Mouse (Mus musculus) hematopoietic stem cell, adult 5-6 weeks (primary cell): ENCODE measurements around the gene Sh2d3c. TPM values are rescaled to one million over a fixed set of nuclear protein-coding genes. Genes with fewer than 3 reads are reported as not detected.
A peak's percentile ranks its signal among the peaks of the same experiment; 100 is the strongest.

ENCODE experiments used
- ATAC-seq, 2 experiments: fragments of 125-278 bp in 1 of 2; replicated peaks in 1 of 2; 2 replicates each; pipeline ENCODE4 v1.8.0; 2016 to 2017; ENCODE audit warnings: inconsistent platforms in 2 of 2, mild to moderate bottlenecking in 2 of 2, moderate number of reproducible peaks in 2 of 2, low read depth in 1 of 2, moderate TSS enrichment in 1 of 2; ENCODE audit not compliant: low FRiP score in 2 of 2, poor library complexity in 2 of 2, severe bottlenecking in 2 of 2, insufficient read depth in 1 of 2, low TSS enrichment in 1 of 2
- total RNA-seq: library from RNA; stranded (forward); fragments of 172-1452, 232-1000 nt; gene quantifications from 2 replicates; pipeline ENCODE4 v1.2.3, GENCODE M21; 2017

The Sh2d3c gene
- total RNA-seq, 1 experiment from 2014 or later, result 10.4 TPM

DNA sequence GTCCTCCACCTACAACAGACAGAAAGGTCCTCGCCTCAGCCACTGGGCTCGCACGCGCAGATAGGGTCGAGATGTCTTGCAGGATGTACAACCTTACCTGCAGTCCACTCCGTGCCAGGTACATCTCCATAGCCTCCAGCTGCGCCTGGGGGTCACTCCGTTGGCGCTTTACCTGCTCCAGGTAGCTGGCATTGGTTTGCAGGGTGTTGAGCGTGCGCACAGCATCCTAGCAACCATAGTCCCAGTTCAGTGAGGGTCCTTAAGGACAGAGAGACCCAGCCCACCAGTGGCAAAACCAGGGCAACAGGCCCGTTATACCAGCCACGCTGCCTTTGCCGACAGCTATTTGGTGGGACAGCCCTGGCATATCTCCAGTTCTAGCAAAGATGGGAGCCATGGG is 28.4 kb upstream of the Sh2d3c start:
- no peak for ATAC-seq

DNA sequence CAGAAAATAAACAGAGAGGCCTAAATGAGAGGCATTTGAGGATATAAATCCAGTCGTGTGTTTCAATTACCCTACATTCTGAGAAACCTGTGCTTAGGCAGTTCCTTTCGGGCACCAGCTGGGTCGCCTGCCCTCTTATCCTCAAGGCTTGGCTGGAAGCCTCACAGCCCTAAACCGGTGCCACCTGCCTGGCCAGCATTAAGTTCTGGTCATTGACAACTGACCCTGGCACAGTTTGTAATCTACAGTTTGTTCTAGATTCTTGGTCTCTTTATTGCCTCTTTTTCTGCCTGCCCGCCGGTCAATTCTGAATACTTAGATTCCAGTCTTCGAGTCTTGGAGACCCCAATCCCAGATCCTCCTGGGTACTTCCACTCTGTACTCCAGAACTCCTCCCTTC is 27.6 kb upstream of the Sh2d3c start:
- ATAC-seq, result no peak

DNA sequence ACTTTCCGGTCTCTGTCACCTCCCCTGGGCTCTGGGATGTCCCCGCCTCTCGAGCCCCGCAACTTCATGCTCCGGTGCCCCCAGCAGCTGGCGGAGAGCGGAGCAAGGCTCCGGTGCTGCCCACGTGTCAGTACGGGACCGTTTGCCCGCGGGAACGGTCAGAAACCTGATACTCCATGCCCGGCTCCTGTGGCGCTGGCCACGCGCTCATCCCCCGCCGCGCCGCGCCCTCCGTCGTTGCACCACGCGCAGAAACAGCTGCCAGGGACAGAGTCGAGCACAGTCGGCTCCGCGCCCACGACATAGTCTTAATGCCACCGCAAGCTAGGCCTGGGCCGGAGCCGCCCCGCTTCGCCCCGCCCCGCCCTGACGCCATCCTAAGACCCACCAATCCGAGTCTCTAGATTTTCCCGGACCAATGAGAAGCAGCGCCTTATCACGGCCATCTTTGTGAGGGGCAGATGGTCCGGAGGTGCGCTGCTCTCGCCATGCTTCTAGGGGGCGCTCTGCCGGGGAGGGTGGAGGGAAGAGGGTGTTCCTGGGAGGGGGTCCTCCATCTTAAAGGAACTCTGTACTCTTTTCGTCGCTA is 26.9 kb upstream of the Sh2d3c start:
- ATAC-seq, result peak; percentile 97

GRCm38 (mm10) chr2:32694691-32695090 is 26.2 kb upstream of the Sh2d3c start:
- ATAC-seq, result no peak

- no peak for ATAC-seq
Measured at GRCm38 (mm10) chr2:32699680-32700079, 21.2 kb upstream of the Sh2d3c start.

- no peak for ATAC-seq
Measured at GRCm38 (mm10) chr2:32700966-32701743, 19.7 kb upstream of the Sh2d3c start.

GRCm38 (mm10) chr2:32703046-32703445 is 17.8 kb upstream of the Sh2d3c start:
- ATAC-seq, result no peak

DNA sequence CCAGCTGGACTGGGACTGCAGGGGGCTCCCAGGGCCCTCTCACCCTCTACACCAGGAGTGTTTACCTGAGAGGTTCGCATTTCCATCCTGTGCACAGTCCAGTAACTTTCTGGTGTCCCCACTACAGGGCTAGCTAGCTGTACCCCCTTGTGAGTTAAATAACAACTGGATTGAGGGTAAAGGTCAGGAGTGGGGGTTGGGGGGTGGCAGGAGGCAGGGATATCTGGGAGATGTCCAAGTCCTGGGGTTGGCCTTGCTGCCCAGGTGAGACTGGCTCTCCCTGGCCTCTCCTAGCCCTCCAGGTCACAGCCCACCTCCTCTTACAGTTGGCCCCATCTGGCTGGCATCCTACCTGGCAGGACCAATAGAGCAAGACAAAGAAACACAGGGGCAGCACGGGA is 16.8 kb upstream of the Sh2d3c start, which contains the start of gene Fpgs:
Gene Fpgs, minus strand, starts transcription at position 125 of the 401 bp plus-strand sequence.
- ATAC-seq, result no peak

DNA sequence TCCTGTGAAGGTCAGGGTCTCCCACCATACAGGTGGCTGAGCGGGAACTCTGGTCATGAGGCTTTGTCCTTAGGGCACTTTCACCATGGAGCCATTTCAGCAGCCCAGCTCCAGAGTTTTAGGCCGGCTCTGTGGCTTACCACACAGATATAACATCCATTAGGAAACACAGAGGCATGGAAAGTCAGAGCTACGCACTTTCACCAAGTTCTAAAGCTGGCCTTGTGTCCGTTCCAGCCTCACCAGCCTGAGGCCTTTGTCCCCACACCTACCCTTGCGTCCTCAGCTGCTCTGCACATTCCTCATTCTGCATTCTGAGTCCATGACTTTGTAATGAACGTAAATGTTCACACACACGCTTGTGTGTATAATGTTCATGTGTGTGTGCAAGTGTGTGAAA is 15.8 kb upstream of the Sh2d3c start:
- ATAC-seq, result no peak

GRCm38 (mm10) chr2:32706971-32707370 is 13.9 kb upstream of the Sh2d3c start:
- ATAC-seq, result no peak

GRCm38 (mm10) chr2:32708643-32709042 is 12.2 kb upstream of the Sh2d3c start:
- ATAC-seq, result peak; percentile 15 to 50; a peak in 1 of 4 replicates

DNA sequence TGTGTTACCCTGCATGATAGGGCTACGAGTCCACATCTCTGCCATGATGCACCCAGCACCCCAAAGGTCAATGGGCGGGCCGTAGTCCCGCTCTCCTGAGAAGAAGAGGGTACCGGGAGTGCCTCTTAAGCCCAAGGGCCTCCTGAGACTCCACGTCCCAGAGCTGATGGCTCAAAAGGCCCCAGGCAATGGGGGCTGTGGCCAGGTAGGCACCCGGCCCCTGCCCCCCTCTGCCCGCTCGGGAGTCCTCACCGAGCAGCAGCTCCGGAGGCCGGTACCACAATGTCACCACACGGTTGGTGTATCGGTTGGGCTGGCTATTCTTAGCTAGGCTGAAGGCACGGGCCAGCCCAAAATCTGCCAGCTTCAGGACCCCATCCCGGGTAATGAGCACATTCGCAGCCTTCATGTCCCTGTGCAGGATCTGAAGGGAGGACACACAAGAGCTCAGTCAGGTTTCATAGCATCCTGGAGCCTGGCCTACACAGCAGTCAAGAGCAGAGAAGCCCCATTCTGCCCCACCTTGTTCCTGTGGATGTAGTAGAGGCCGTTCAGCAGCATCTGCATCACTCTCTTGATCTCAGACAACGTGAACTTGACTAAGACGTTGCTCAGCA is 11.2 kb upstream of the Sh2d3c start:
- no peak for ATAC-seq

- ATAC-seq, result 0 out of 4 replicates have a peak, but pooled peaks of 1 of the 2 experiments have one; percentile 14
Measured at GRCm38 (mm10) chr2:32710425-32710824, 10.4 kb upstream of the Sh2d3c start.

DNA sequence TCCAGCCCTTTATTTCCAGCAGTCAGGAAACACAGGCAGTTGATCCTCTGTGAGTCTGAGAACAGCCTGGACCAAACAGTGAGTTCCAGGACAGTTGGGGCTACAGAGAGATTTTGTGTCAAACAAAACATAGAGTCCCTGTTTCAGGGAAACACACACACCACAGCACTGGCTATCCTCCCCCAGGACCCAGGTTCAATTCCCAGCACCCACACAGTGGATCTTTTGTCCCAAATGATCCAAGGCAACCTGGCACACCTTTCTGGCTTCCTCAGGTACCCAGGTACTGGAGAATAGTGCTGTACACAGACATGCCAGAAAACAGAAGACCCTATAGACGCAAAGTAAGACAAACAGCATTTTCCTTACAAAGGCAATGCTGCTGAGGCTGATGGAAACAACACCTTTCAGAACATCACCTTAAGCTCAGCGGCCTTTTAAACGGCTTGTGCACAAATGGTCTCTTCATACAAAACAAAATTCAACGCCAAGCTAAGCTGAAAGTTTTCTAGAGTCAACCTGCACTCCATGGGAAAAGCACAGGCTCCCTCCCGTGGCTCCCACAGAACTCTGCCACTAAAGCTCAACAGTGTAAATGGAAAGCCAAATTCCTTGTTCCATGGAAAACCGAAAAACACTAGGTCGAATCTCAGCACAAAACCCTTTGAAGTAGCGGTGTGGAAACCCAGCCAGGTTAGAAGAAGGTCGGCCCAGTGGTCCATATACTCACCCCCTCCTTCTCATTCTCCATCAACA is 9.4 kb upstream of the Sh2d3c start:
- ATAC-seq, result no peak

GRCm38 (mm10) chr2:32712108-32712551 is 8.7 kb upstream of the Sh2d3c start:
- no peak for ATAC-seq

GRCm38 (mm10) chr2:32712586-32712933 is 8.3 kb upstream of the Sh2d3c start:
- ATAC-seq, result peak; percentile 6 to 36; a peak in 2 of 4 replicates

- ATAC-seq, result peak; percentile 42 to 59
Measured at GRCm38 (mm10) chr2:32712934-32713817, 7.7 kb upstream of the Sh2d3c start, which contains the start of gene Cdk9. Gene Cdk9, minus strand, starts transcription at chr2:32713076.
